Mouse (Mus musculus): ENCODE data around the gene Chuk.
"Not testable (repeated sequence)": the region's sequence is repeated elsewhere in the genome, so short reads cannot be mapped to it uniquely, and the experiment has no call there.

Chuk gene

DNA sequence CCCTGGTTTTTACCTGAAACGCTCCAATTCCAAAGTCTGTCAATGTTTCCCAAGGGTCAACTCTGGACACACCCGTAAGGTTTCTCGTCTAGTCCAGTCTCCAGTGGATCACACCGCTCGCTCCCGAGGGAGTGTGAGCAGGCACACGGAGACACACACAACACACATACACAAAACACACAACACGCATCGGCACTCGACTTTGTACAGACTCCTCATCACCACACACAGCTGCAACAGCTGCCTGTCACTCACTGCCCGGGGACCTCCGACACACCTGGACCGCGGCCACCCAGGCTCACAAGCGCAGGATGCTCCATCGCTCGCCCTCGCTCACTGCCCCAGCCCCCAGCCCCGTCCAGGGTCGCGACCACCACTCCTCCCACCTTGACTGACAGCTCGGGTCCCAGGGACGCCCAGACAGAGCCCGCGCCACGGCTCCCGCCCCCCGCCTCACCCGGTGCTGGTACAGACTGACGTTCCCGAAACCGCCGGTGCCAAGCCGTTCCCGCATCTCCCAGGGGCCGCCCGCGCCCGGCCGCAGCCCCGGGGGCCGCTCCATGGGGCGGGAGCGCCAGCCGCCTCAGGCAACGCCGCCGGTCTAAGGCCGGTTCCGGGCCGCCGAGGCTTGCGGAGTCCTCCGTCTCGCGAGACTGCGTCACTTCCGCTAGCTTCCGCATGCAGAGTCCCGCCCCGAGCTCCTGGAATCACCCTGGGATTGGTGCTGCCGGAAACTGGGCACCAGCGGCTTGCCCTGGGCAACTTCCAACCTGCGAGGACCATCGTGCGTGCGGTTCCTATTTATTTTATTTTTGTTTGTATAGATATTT, at the start of gene Chuk:
Chuk (minus strand) TSS at position 650 of the 830 bp plus-strand sequence.
- DNase-seq (ENCODE audit: low spot score), result peak; percentile 97

GRCm38 (mm10) chr19:44157005-44157404, 49.7 kb upstream of the Chuk start:
- DNase-seq (ENCODE audit: low spot score), result no peak

- no peak for DNase-seq (ENCODE audit: low spot score)
These were observed 46.5 kb upstream of the Chuk start for GRCm38 (mm10) chr19:44153781-44154180.

- no peak for DNase-seq (ENCODE audit: low spot score)
These were observed 41.7 kb upstream of the Chuk start for GRCm38 (mm10) chr19:44148991-44149390.

DNA sequence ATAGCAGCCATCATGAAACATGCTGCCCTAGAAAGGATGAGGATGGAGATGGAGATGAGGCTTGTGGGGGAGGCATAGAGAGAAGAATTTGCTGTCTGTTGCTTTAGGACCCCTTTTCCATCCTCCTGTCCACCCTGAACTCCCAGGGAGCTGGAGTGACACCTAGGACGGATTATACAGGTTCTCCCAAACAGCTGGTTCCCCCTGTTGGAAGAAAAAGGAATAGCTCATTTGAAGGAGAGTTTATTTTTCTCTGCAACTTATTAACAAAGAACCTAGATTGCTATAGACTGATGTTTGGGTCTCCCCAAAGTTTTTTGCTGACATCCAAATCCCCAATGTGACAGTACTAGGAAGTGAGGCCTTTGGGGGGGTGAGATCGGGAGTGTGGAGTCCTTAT, 41.1 kb upstream of the Chuk start:
- no peak for DNase-seq (ENCODE audit: low spot score)

DNA sequence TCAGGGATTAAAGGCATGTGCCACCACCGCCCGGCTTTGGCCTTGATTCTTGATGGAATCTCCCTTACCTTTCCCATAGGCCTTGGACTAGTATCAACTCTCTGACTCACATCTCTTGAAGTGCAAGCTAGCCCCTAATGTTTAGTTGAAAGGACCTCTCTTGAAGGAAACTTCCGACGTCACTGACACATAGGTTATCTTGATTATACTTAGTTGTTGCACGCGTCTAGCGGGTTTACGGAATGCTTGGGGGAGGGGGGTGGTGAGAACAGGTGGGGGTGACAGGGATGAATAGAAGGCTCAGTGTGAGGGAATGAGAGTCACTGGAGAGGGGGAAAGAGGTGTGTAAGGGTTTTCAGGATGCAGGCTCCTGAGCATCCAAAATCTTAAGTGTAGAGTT, 39.7 kb upstream of the Chuk start:
- DNase-seq (ENCODE audit: low spot score), result no peak

GRCm38 (mm10) chr19:44146568-44146879, 39.2 kb upstream of the Chuk start:
- no peak for DNase-seq (ENCODE audit: low spot score)

- DNase-seq (ENCODE audit: low spot score), result peak; percentile 91
These were observed 38.7 kb upstream of the Chuk start, which contains the start of gene Bloc1s2 for GRCm38 (mm10) chr19:44145702-44146567. Gene Bloc1s2, minus strand, starts transcription at chr19:44146446.

DNA sequence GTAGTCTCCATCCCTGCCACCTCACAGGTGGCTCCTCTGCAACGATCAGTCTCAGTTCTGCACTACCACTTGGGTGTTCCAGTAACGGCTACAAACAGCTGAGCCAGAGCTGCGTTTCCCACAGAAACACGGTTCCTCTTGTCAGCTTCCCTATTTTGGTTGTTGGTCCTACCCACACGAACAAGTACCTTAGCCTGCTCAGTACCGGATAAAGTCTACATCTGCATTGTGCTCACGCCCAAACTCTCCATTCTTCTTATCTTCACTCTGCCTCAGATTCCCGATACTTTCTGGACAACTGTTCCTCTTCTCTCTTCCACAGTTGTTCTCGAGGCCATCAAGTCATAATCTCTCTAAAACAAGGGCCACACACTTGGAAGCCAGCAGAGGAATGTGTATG, 37.1 kb upstream of the Chuk start:
- no peak for DNase-seq (ENCODE audit: low spot score)

DNA sequence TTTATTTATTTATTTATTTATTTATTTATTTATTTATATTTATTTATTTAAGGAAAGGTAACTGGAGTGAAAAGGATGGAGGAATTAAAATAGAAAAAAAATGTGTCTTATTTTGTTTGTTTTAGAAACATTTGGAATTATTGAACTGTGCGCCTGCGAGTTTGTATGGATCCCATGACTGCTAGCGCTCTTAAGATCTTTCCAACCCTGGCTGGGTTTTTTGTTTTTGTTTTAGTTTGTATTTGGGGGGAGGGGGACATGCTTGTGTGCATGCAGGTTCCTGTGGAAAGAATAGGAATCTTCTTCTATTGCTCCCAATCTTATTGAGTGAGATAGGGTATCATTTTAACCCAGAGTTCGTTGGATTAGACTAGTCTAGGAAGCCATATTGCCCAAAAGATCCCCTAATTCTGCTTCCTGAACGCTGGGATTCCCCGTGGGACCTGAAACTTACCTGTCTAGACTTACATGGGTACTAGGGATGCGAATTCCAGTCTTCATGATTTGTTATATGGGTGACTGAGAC, 28.7 kb upstream of the Chuk start:
- no peak for DNase-seq (ENCODE audit: low spot score)

GRCm38 (mm10) chr19:44135072-44135959, 28.0 kb upstream of the Chuk start, which contains the start of gene Cwf19l1:
Gene Cwf19l1, minus strand, starts transcription at chr19:44135876.
- peak; percentile 92 for DNase-seq (ENCODE audit: low spot score)

DNA sequence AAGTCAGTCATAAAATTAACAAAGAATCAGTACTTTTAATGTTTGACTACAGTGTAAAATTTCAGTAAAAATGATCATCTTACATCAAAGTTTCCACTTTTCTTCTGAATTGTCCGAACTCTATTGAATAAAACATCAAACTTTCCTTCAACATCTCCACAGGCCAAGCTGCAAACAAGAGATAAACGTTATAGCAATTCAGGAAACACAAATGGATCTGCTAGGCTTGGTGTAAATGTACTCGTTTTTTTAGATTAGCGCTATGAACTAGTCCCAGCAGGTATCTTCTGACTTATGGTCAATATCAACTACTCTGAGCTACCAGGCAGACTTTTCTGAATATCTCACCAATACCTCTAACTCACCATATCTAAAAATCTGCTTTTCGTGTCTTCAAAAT, 25.6 kb upstream of the Chuk start:
- DNase-seq (ENCODE audit: low spot score), result no peak

GRCm38 (mm10) chr19:44128560-44128959, 21.3 kb upstream of the Chuk start:
- no peak for DNase-seq (ENCODE audit: low spot score)

GRCm38 (mm10) chr19:44127729-44128497, 20.6 kb upstream of the Chuk start:
- DNase-seq (ENCODE audit: low spot score), result no peak

DNA sequence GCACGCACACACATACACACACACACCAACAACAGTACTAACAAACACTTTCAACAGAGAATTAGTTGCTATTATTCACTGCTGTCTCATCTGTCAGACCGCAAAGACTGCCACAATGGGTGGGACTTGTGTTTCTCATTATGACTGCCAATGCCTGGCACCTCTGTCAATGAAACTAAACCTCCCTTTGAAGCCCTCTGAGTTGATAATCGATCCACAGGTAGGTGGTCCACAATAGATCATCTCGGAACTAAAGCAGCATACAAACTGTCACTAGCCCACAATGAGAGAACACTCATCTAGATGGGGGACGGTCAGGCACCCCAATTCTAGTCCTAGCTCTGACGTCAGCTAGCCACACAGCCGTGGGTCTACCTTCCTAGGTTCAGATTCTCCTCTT, 13.9 kb upstream of the Chuk start:
- DNase-seq (ENCODE audit: low spot score), result no peak

GRCm38 (mm10) chr19:44120686-44121085, 13.4 kb upstream of the Chuk start:
- DNase-seq (ENCODE audit: low spot score), result not testable (repeated sequence)

GRCm38 (mm10) chr19:44117793-44118192, 10.5 kb upstream of the Chuk start:
- DNase-seq (ENCODE audit: low spot score), result no peak

DNA sequence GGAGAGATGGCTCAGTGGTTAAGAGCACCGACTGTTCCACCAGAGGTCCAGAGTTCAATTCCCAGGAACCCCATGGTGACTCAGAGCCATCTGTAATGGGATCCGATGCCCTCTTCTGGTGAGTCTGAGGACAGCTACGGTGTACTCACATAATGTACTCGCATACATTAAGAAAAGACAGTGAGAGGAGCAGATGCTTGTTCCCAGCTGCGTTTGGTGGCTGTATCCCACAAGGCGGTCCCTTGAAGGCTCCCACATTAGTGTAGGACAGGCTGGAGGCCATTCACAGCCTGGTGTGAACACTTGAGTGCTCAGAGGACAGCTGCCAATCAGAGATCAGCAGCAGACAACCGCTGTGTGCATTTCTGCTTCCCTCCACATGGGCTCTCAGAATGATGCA, 4.4 kb upstream of the Chuk start:
- DNase-seq (ENCODE audit: low spot score), result no peak

DNA sequence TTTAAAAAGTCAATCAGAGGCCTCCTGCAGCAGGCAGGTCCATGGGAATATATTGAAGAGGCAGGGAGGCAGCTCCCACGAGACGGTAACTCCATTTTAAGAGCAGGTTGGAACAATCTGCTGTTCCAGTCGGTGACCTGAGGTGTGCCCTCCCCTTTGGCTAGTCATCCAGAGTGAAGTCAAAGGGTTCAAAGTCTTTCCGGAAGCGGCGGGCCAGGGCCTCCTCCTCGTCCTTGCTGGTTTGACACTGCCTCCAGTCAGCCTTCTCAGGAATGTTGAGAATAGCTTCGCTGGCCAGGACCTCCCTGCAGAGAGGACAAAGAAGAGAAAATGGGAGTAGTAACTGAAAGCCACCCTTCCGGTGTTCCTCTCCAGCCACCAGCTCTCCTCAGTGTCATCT, 3.1 kb upstream of the Chuk start:
- DNase-seq (ENCODE audit: low spot score), result no peak

- no peak for DNase-seq (ENCODE audit: low spot score)
These were observed 1.7 kb upstream of the Chuk start for GRCm38 (mm10) chr19:44108996-44109395.

Measured in testis, postnatal 10 days (tissue).